Mouse (Mus musculus) forebrain, postnatal 0 days (tissue): Measurements from ENCODE around the gene Gm10197. TPM values are rescaled to one million over a fixed set of nuclear protein-coding genes. Genes with fewer than 3 reads are reported as not detected.

Experiments
- ATAC-seq: fragments of 200-750 bp; cut with Nextera tagmentation; 2 replicates; pipeline ENCODE4 v1.8.0; 2017; ENCODE audit warnings: mild to moderate bottlenecking, moderate library complexity
- DNase-seq: peaks from one replicate; pipeline ENCODE4 v3.0.0-alpha.2; 2015
- H3K27ac ChIP-seq: fragments of 300-500 bp; sonication (generic); 2 replicates; pipeline ENCODE4 v1.5.1; 2014; ENCODE audit warnings: low read depth, mild to moderate bottlenecking, antibody characterized with exemption, low read length, moderate library complexity, mixed read lengths
- H3K27me3 ChIP-seq: fragments of 300-500 bp; sonication (generic); 2 replicates; pipeline ENCODE4 v1.6.1; 2014; ENCODE audit warnings: mild to moderate bottlenecking, low read length, mixed read lengths; ENCODE audit not compliant: insufficient read depth
- H3K36me3 ChIP-seq: fragments of 300-500 bp; sonication (generic); 2 replicates; pipeline ENCODE4 v1.6.1; 2014; ENCODE audit warnings: mild to moderate bottlenecking, moderate library complexity; ENCODE audit not compliant: insufficient read depth
- H3K4me1 ChIP-seq: fragments of 300-500 bp; sonication (generic); 2 replicates; pipeline ENCODE4 v1.6.1; 2014; ENCODE audit warnings: antibody characterized with exemption; ENCODE audit not compliant: insufficient read depth
- H3K4me2 ChIP-seq: fragments of 300-500 bp; sonication (generic); 2 replicates; pipeline ENCODE4 v1.6.1; 2014; ENCODE audit warnings: low read depth, mild to moderate bottlenecking, moderate library complexity
- H3K4me3 ChIP-seq: fragments of 300-500 bp; sonication (generic); 2 replicates; pipeline ENCODE4 v1.5.1; 2014; ENCODE audit warnings: low read depth, low read length, mixed read lengths
- H3K9ac ChIP-seq: fragments of 300-500 bp; sonication (generic); 2 replicates; pipeline ENCODE4 v1.6.1; 2014; ENCODE audit warnings: mild to moderate bottlenecking
- H3K9me3 ChIP-seq: fragments of 300-500 bp; sonication (generic); 2 replicates; pipeline ENCODE4 v1.6.1; 2016; ENCODE audit warnings: low read length
- CTCF ChIP-seq: sonication (generic); IDR thresholded peaks from 2 replicates; pipeline ENCODE4 v1.5.1; 2016; ENCODE audit warnings: antibody characterized with exemption, control low read depth, low read depth
- WGBS: fragments of 180-500 bp; shearing (Covaris S2); extraction: QIAGEN DNeasy Blood & Tissue Kit; methylation state at CpG from one replicate; pipeline ENCODE4 v1.1.7; 2014; 5-methylcytosine and 5-hydroxymethylcytosine counted together
- polyA plus RNA-seq: library from polyadenylated mRNA; unstranded; fragments of >200 nt; fragmentation: Nextera tagmentation; extraction: Ambion mirVana; gene quantifications from 2 replicates; pipeline ENCODE4 v1.2.1, GENCODE M21; 2015
- total RNA-seq: library from RNA; depleted of rRNA; stranded (reverse); fragments of >200 nt; gene quantifications from 2 replicates; pipeline ENCODE4 v1.2.3, GENCODE M21; 2014; rRNA removed

Gm10197 gene
- total and polyA plus RNA-seq, 2 experiments from 2014 or later: not detected

DNA sequence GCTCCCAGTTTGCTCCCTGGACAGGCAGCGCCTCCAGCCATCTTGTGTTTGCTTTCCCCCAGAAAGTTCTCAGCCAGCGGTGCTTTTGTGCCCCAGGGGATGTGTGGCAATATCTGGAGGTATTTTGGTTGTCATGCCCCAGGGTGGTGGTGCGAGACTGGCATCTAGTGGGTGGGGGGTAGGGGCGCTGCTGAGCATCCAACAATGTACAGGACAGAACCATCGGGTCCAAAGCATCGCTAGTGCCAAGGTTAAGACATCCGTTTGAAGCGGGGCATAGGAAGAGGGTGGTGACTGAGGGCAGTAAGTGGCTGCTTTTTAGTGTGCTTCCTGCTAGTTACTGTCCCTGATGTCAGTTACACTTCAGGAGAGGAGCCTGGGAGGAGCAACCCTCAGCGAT, 43.5 kb downstream of the Gm10197 start:
- H3K36me3 ChIP-seq: peaks cover 5% of the 10 kb centered on the region; the same call in 1 of the 2 replicates
- peaks cover 10% of the 10 kb centered on the region for H3K4me1 ChIP-seq
- no peak for DNase-seq
- ATAC-seq: no peak
- no peaks in the 10 kb centered on the region for H3K27me3 ChIP-seq
- 69% methylated on average over 9 of the region's 9 CpGs for WGBS
- TF ChIP-seq CTCF: peak; percentile 34
- no peak overlapping the region for H3K9ac ChIP-seq
- no peak overlapping the region for H3K27ac ChIP-seq
- H3K4me3 ChIP-seq: no peak overlapping the region
- H3K4me2 ChIP-seq: no peak overlapping the region
- no peaks in the 10 kb centered on the region for H3K9me3 ChIP-seq

DNA sequence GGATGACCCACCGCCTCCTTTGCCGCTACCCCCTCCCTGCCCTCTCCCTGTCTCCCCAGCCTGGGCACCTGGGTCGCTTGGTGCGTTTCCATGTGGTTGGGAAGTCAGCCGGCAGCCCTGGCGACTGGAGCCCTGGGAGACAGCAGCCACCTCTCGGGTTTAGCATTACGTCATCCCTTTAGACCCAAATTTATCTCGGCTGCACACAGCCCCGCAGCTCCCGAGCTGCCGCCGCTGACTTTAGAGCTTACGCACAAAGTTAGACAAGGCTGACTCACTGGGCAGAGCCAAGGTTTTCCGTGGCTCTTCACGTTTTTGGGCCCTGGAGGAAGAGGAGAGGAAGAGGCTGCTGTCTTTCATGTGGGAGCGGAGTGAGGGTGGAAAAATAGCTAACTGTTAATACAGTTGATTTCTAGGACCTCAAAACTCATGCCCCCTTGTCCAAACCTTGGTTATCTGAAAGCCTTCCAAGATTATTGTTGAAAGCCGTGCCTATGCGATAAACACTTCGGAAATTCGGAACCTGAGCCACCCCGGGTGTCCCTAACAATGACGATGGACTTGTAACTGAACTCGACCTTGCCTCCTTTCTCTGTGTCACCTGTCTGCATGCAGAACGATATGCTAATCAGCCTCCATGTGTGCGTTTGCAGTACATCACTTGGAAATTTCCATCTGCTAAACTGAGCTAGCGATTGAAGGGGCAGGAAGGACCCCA, 45.8 kb downstream of the Gm10197 start:
- TF ChIP-seq CTCF: no peak
- H3K9ac ChIP-seq: peak overlapping the region; percentile 61
- no peaks in the 10 kb centered on the region for H3K27me3 ChIP-seq
- WGBS: 9% methylated on average over 27 of the region's 27 CpGs
- H3K27ac ChIP-seq: peak overlapping the region; percentile 54
- H3K4me3 ChIP-seq: peak overlapping the region; percentile 40
- H3K4me1 ChIP-seq: peaks cover 10% of the 10 kb centered on the region
- no peaks in the 10 kb centered on the region for H3K9me3 ChIP-seq
- H3K36me3 ChIP-seq: no peaks in the 10 kb centered on the region
- ATAC-seq (peak; percentile 34), DNase-seq (peak; percentile 69)
- H3K4me2 ChIP-seq: peak overlapping the region; percentile 74

DNA sequence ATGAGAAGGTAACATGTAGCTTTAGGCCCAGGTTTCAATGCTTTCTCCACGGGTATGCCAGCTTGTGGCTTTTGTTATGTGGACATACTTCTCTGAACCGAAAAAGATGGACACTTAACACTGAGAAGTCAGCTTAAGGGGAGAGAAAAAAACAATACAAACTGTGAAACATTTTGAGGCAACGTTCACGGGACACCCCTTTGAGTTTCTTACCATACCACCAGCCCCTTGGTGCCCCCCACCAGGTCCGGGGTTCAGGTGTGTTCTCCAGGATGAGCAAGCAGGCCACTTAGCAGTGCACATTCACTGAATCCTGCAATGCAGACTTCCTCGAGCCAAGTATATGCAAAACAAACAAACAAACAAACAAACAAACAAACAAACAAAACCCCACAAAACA, 46.7 kb downstream of the Gm10197 start:
- Histone ChIP-seq H3K9me3 (no peaks in the 10 kb centered on the region), H3K27me3 (no peaks in the 10 kb centered on the region), H3K9ac (no peak overlapping the region), H3K4me1 (peaks cover 10% of the 10 kb centered on the region), H3K4me3 (no peak overlapping the region), H3K4me2 (peak overlapping the region; percentile 74), H3K36me3 (no peaks in the 10 kb centered on the region), H3K27ac (no peak overlapping the region)
- 47% methylated on average over 6 of the region's 6 CpGs for WGBS
- no peak for TF ChIP-seq CTCF
- ATAC-seq (no peak), DNase-seq (no peak)

DNA sequence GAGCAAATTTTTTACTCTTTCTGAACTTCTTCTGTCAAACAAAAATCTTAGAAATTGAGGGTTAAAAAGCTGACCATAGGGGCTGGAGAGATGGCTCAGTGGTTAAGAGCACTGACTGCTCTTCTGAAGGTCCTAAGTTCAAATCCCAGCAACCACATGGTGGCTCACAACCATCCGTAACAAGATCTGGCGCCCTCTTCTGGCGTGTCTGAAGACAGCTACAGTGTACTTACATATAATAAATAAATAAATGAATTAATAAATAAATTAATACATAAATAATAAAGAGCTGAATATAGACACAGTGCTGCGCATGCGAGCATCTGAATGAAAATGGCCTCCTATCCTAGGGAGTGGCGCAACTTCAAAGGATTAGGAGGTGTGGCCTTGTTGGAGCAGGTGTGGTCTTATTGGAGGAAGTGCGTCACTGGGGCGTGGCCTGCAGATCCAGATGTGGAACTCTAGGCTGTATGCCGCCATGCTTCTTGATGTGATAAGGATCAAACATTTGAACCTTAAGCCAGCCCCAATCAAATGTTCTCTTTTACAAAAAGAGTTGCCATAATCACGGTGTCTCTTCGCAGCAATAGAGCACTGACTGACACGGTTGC, 49.0 kb downstream of the Gm10197 start:
- Histone ChIP-seq H3K27ac (no peak overlapping the region), H3K9ac (no peak overlapping the region), H3K4me2 (no peak overlapping the region), H3K9me3 (no peaks in the 10 kb centered on the region), H3K4me3 (no peak overlapping the region), H3K4me1 (peaks cover 10% of the 10 kb centered on the region), H3K36me3 (no peaks in the 10 kb centered on the region), H3K27me3 (no peaks in the 10 kb centered on the region)
- WGBS: 94% methylated on average over 12 of the region's 12 CpGs
- DNase-seq (no peak), ATAC-seq (no peak)
- TF ChIP-seq CTCF: 0 out of 2 replicates have a peak, but pooled peaks have one; percentile 6

Other genes with a start within 250 kb of the Gm10197 start
- 51.9 and 52.6 TPM in 2 replicates for gene Add3, start 231.3 kb downstream of the Gm10197 start, total RNA-seq
- gene Add3, start 231.3 kb downstream of the Gm10197 start, polyA plus RNA-seq: 35.9 and 52.3 TPM in 2 replicates
- 37.0 and 48.4 TPM in 2 replicates for gene Mxi1, start 61.2 kb downstream of the Gm10197 start, total RNA-seq
- gene Mxi1, start 61.2 kb downstream of the Gm10197 start, polyA plus RNA-seq: 42.2 and 48.9 TPM in 2 replicates
- gene Smndc1, start 18.8 kb upstream of the Gm10197 start, total RNA-seq: 13.9 and 15.5 TPM in 2 replicates
- 33.9 and 39.3 TPM in 2 replicates for gene Smndc1, start 18.8 kb upstream of the Gm10197 start, polyA plus RNA-seq
- 7.5 and 7.6 TPM in 2 replicates for gene Dusp5, start 157.3 kb upstream of the Gm10197 start, total RNA-seq
- gene Dusp5, start 157.3 kb upstream of the Gm10197 start, polyA plus RNA-seq: 3.9 and 5.0 TPM in 2 replicates
- 72.1 and 78.8 TPM in 2 replicates for gene Nutf2-ps1, start 217.3 kb upstream of the Gm10197 start, total RNA-seq
- 184 and 209 TPM in 2 replicates for gene Nutf2-ps1, start 217.3 kb upstream of the Gm10197 start, polyA plus RNA-seq
- 35.5 and 41.4 TPM in 2 replicates for gene Smc3, start 228.6 kb upstream of the Gm10197 start, total RNA-seq
- 36.9 and 47.0 TPM in 2 replicates for gene Smc3, start 228.6 kb upstream of the Gm10197 start, polyA plus RNA-seq